Mouse (Mus musculus) left cerebral cortex, postnatal 10 days (tissue): ENCODE measurements around the gene Kcnk13. TPM values are rescaled to one million over a fixed set of nuclear protein-coding genes. Genes with fewer than 3 reads are reported as not detected.

Experiments
- DNase-seq, 2 experiments: peaks; one replicate each; pipeline ENCODE4 v3.0.0; 2021 to 2022; ENCODE audit warnings: low spot score in 2 of 2, mixed read lengths in 1 of 2; ENCODE audit errors: extremely low spot score in 1 of 2
- intact Hi-C: fragments of 180-260 bp; cut with DNase I; formaldehyde crosslinking; loops from one replicate; pipeline ENCODE4 v1.15.1; 2025
- total RNA-seq, 2 experiments: library from RNA; stranded (reverse); gene quantifications; 2 replicates each; pipeline ENCODE4 v1.2.3; 2021

Gene Kcnk13
- 1 to 10 TPM; 3.5 to 4.1 TPM for total RNA-seq

DNA sequence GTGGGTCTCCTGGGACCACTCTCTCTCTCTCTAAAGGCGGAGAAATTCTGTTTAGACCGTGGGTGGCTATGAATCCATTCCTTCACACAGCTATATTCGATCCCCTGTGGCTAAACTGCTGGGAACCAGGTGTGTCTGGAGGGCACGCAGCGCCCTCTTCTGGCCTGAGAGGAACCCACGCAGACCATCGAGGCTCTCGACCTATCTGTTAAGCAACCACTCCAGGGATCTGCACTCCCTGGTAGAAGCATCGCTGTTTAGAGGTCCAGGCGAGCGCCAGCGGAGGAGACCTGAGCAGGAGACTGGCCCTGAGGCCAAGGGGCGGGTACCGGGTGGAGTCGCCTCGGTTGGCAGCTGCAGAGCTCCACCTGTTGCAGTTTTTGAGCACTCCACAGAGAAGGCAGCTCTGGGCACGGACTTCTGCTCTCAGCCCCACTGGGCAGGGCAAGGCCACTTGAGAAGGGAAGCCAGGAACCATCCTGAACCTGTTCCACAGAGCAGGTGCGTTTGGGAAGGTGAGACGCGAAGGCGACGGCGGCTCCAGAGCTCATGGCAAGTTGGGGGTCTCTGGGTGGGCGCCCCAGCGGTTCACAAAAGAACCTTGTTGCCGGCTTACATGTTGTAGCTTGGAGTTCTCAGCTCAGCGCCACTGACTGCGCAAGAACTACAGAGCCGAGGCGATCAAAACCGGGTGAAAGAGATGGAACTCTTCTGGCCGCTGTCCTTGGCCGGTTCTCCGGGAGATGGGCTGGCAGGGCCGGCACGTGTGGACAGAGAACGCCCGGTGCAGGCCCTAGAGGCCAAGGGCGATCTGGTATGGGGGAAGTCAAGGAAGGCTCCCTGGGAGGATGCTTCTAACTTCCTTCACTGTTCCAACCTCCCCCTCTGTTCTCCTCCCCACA, at the start of gene Kcnk13:
Gene Kcnk13, plus strand, starts transcription at position 199 of the 902 bp plus-strand sequence.
- intact Hi-C loops: loop anchor here (5.0 kb wide), 2 partner anchors 62 to 143 kb away; no protein-coding TSS in a partner anchor
- DNase-seq: peak; percentile 51 to 63

- no peak for DNase-seq
- intact Hi-C loops: no loop called here
Measured at GRCm38 (mm10) chr12:99917800-99918427, 46.4 kb upstream of the Kcnk13 start.

DNA sequence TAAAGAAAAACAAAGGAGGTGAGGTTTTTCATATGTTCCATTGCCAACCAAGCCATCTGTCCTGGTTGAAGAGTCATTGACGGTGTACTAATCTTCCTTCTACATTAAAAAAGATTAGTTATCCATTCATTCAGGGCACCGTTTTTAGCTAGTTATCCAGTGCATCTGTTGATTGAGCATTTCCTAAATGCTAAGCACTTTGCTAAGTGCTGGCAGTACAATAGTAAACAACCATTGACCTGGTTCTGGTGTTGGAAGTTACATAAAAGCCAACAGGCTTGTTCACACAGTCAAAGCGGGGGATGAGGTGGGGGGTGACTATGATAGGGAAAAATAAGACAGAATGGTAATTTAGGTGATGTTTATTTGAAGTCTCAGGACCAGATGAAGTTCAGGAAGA, 44.7 kb upstream of the Kcnk13 start:
- intact Hi-C loops: no loop called here
- DNase-seq: no peak

DNA sequence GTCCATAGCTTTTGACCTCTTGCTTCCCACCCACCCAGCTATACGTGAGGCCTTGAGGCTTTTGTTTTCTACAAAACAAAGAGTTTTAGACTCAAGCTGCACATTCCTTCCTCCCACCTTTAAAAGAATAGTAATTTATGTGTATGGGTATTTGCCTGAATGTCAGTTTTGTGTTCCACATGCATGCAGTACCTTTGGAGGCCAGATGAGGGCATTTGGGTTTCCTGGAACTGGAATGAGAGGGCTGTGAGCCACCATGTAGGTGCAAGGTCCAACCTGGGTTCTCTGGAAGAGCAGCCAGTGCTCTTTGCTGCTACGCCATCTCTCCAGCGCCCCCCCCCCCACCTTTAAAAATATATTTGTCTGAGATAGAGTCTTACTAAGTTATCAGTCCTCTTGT, 43.3 kb upstream of the Kcnk13 start:
- intact Hi-C loops: no loop called here
- no peak for DNase-seq

- DNase-seq: peak in 1 of 2 experiments; percentile 22
- intact Hi-C loops: no loop called here
Measured at GRCm38 (mm10) chr12:99923131-99923606, 41.1 kb upstream of the Kcnk13 start.

DNA sequence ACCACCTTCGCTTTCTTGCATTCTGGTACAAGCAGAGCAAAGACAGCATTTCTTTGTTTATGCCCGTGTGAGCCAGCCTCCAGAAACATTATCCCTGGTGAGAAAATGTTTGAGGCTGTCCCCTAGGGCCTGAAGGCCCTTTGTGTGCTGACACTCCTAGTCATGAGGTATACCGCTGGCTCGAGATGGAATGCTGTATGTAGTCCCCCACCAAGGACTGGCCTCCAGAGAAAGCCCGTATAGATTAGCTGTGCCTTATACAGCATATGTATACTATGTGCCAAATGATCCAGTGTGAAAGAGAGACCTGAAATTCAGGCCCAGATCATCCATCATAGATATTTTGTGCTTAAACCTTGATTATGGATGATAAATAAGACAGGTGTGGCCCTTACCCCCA, 40.6 kb upstream of the Kcnk13 start:
- DNase-seq: no peak
- intact Hi-C loops: no loop called here

DNA sequence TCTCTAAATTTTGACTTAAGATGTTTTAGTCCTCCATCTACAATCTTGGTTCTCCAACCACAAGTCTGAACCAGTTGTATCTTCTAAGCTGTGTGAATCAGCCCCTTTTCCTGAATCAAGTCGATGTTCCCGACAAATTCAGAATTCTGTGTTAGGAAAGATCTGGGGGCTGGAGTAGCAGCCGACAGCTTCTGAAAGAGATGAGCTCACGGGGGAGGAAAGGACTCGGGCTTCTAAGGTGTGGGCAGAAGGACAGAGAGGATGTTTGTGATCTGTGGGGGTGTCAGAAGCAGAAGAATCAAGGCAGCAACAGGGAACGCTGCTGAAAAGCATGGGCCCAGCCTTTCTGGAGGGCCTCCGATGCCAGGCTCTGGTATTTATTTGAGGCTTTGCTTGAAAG, 36.0 kb upstream of the Kcnk13 start:
- intact Hi-C loops: no loop called here
- no peak for DNase-seq

GRCm38 (mm10) chr12:99929160-99929559, 35.1 kb upstream of the Kcnk13 start:
- intact Hi-C loops: no loop called here
- no peak for DNase-seq

DNA sequence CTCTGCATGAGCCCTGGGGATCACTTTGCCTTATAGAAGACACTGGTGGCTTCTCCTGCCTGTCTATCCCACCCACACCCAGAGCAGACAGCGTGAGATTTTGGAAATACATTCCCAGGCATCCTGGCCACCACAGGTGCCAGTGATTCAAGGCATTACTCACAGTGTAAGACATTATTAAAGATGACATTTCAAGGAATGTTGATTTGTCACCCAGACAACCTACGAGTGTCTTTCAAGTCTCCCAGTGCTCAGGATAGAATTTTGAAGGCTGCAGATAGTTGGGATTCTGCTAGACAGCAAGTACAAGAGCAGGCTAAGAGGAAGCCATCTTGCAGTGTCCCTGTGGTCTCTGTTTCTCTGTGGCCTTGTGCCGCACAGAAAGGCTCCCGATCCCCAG, 32.1 kb upstream of the Kcnk13 start:
- intact Hi-C loops: no loop called here
- DNase-seq: no peak

GRCm38 (mm10) chr12:99933630-99934029, 30.7 kb upstream of the Kcnk13 start:
- DNase-seq: no peak
- intact Hi-C loops: no loop called here

DNA sequence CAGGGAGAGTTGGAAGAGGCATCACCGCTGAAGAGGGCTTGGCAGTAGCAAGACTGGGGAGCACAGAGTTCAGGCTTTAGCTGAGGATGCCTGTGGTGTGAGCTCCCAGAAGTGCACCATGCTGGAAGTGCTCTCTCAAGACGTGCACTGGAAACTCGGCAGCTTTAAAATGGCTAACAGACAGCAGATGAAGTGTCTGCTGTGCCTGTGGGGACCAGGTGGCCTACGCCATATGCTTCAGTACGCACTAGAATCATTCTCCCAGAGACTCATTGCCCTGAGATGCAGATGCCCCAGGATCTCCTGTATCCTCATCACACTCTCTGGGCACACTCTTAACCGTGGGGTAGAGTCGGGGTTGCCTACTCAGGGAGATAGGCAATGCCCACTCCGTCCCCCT, 28.9 kb upstream of the Kcnk13 start:
- intact Hi-C loops: no loop called here
- no peak for DNase-seq

GRCm38 (mm10) chr12:99938476-99938875, 25.8 kb upstream of the Kcnk13 start:
- intact Hi-C loops: no loop called here
- DNase-seq: no peak

DNA sequence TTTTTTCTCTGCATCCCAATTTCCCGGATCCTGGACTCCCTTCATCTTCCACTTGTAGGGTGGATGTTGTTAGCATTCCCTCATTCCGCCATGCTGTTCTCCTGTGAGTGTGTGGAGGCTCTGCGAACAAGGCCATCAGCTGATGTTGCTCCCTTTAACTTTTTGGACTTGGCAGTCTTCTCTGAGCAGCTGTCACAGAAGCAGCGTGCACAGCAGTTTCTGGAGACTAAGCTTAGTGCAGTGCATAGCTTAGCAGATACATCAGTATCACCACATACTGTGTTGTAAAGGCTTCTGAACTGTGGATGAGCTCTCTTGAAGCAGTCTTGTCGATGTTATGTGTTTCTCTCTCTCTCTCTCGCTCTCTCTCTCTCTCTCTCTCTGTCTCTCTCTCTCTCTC, 25.1 kb upstream of the Kcnk13 start:
- intact Hi-C loops: no loop called here
- DNase-seq: no peak

DNA sequence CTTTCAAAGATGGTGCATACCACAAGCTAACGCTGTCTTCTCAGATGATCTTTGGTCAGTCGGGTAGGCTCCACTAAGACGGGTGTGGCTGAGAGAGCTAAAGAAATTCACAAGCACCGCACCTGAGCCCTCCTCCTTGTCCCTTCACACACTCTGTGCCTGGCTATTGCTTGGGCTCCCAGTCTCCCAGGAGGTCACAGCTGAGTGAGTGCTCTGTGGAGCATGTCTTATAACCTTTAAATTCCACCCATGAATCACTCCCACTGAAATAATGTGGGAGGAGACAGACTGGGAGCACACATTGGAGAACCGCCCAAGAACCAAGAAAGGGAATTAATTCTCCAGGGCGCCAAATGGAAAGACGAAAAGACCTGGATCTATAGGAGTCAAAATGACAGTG, 23.6 kb upstream of the Kcnk13 start:
- no peak for DNase-seq
- intact Hi-C loops: no loop called here

DNA sequence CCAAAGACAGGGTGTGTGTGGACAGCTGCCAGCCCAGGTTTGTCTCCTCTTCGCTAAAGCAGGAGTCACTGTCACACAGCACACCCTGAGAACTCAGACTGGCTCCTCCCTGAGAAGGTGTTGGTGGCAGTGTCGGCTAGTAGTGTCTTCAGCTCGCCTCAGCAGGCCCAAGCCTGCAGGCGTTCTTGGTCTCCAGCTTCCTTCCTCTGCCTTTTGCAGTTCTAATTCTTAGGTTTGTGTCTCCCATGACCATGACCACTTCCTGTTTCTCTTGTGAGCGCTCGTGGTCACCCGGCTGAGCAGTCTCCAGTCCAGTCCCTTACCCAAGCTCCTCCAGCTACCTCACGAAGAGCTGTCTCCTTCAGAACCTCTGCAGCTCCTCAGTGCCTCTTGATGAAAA, 21.9 kb upstream of the Kcnk13 start:
- DNase-seq: no peak
- intact Hi-C loops: no loop called here

GRCm38 (mm10) chr12:99952928-99953327, 11.4 kb upstream of the Kcnk13 start:
- peak in 1 of 2 experiments; percentile 75 for DNase-seq
- intact Hi-C loops: loop anchor here (5.0 to 10.0 kb wide), 2 partner anchors 154 to 868 kb away; no protein-coding TSS in a partner anchor

- no peak for DNase-seq
- intact Hi-C loops: loop anchor here (10.0 kb wide), 1 partner anchor 872 kb away; no protein-coding TSS in a partner anchor
Measured at GRCm38 (mm10) chr12:99956411-99956810, 7.9 kb upstream of the Kcnk13 start.

DNA sequence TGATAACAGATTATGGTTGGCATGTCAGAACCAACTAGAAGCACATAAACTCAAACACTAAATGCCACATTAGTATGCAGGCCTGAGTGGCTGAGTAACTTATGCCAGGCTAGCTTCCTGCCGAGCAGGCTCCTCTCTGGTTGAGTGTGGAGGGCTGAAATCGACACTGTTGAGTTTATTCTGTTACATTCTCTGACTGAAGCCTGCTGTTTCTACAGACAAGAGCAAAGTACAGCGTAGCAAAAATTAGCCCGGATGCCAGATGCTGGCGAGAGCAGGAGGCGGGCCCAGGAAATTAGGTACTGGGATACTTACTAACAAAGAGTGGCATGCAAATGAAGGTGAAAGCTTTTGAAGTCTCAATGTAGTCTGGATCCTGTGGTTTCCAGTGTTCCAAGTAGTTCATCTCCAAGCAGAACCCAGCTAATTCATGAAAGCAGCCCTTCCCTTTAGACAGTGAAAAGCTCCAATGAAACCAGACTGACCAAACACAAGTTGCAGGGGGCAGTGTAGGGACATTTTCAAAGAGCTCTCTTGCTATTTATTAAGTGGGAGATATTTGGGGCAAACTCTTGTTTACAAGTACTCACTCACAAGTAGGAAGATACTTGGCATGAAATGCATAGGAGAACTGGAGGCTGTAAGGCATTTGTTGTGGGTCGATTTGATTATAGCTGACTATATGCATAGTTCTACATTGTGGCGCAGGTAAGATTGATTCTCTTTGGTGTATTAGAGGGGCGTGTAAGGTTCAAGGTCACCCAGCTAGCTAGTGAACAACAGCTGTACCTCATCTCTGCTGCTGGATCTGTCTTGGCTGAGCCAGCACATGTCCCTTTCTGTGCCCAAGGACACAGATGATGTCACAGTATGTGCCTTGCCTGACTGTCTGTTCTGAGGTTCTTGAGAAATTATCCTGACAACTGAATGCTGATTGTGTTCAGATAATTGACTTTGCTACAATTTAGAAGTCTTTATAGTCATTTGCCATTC, 5.9 kb upstream of the Kcnk13 start:
- DNase-seq: no peak
- intact Hi-C loops: loop anchor here (10.0 kb wide), 1 partner anchor 874 kb away; no protein-coding TSS in a partner anchor

DNA sequence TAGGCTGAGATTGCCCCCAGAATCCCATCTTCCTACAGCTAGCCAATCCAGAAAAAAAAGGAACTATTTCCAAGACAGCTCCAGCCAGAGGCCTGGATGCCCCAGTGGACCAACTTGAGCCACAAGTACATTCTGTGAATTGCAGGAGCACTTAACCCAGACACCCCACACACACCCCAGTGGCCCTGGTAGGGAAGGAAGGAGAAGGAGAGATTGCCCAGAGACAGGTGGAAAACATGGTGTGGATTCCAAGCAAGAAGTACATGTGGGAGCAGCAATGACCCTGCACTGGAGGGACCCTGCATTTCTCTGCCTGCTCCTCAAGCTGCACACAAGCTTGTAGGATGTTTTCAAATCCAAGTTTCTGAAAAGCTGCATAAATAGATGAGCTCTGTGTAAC, 5.0 kb upstream of the Kcnk13 start:
- intact Hi-C loops: loop anchor here (10.0 kb wide), 1 partner anchor 874 kb away; no protein-coding TSS in a partner anchor
- DNase-seq: no peak
